Mouse (Mus musculus): ENCODE measurements at regions not wholly inside any gene's neighbourhood (a gene's known extent, or its start where the extent isn't known, plus 50 kb on each side); places are given as distances from the start of the nearest gene placed in this dataset.
"Not testable (repeated sequence)": the region's sequence is repeated elsewhere in the genome, so short reads cannot be mapped to it uniquely, and the experiment has no call there.

- peak overlapping the region; percentile 96 for H3K27ac ChIP-seq (ENCODE audit: low read length)
- H3K9me3 ChIP-seq (ENCODE audit: low read length) = no peaks in the 10 kb centered on the region
- peaks cover 25% of the 10 kb centered on the region for H3K4me1 ChIP-seq (ENCODE audit: insufficient read depth, low read length)
- peak overlapping the region; percentile 44 for H3K4me3 ChIP-seq (ENCODE audit: low read length)
- ATAC-seq (ENCODE audit: low FRiP score, low TSS enrichment) = peak; percentile 66
- 42% methylated on average over 12 of the region's 12 CpGs for WGBS
- H3K36me3 ChIP-seq (ENCODE audit: insufficient read depth, low read length) = no peaks in the 10 kb centered on the region
- H3K9ac ChIP-seq (replicated peaks; ENCODE audit: low read length) = peak overlapping the region; percentile 74
- H3K4me2 ChIP-seq (replicated peaks; ENCODE audit: low read depth, low read length) = peak overlapping the region; percentile 75
- H3K27me3 ChIP-seq (ENCODE audit: insufficient read depth, low read length) = no peaks in the 10 kb centered on the region
Observed at GRCm38 (mm10) chr9:41889568-41890272, 234.4 kb downstream of the Sorl1 start.

GRCm38 (mm10) chr9:41888616-41889150, 235.4 kb downstream of the Sorl1 start:
- ATAC-seq (ENCODE audit: low FRiP score, low TSS enrichment) = no peak
- H3K9ac ChIP-seq (replicated peaks; ENCODE audit: low read length) = no peak overlapping the region
- WGBS = 66% methylated on average over 3 of the region's 3 CpGs
- H3K4me2 ChIP-seq (replicated peaks; ENCODE audit: low read depth, low read length) = no peak overlapping the region
- no peaks in the 10 kb centered on the region for H3K9me3 ChIP-seq (ENCODE audit: low read length)
- peaks cover 25% of the 10 kb centered on the region for H3K4me1 ChIP-seq (ENCODE audit: insufficient read depth, low read length)
- no peaks in the 10 kb centered on the region for H3K36me3 ChIP-seq (ENCODE audit: insufficient read depth, low read length)
- no peaks in the 10 kb centered on the region for H3K27me3 ChIP-seq (ENCODE audit: insufficient read depth, low read length)
- H3K4me3 ChIP-seq (ENCODE audit: low read length) = no peak overlapping the region
- peak overlapping the region; percentile 54 for H3K27ac ChIP-seq (ENCODE audit: low read length)

GRCm38 (mm10) chr9:41886456-41886855, 237.6 kb downstream of the Sorl1 start:
- H3K27me3 ChIP-seq (ENCODE audit: insufficient read depth, low read length); ATAC-seq (ENCODE audit: low FRiP score, low TSS enrichment); H3K4me3 ChIP-seq (ENCODE audit: low read length); H3K9me3 ChIP-seq (ENCODE audit: low read length); H3K9ac ChIP-seq (replicated peaks; ENCODE audit: low read length); H3K36me3 ChIP-seq (ENCODE audit: insufficient read depth, low read length); H3K27ac ChIP-seq (ENCODE audit: low read length); H3K4me2 ChIP-seq (replicated peaks; ENCODE audit: low read depth, low read length): not testable (repeated sequence)
- 89% methylated on average over 13 of the region's 13 CpGs for WGBS
- H3K4me1 ChIP-seq (ENCODE audit: insufficient read depth, low read length) = peaks cover 23% of the 10 kb centered on the region

GRCm38 (mm10) chr9:41880457-41880856, 243.6 kb downstream of the Sorl1 start:
- H3K9me3 ChIP-seq (ENCODE audit: low read length) = no peaks in the 10 kb centered on the region
- peaks cover 23% of the 10 kb centered on the region for H3K4me1 ChIP-seq (ENCODE audit: insufficient read depth, low read length)
- no peaks in the 10 kb centered on the region for H3K27me3 ChIP-seq (ENCODE audit: insufficient read depth, low read length)
- no peak for ATAC-seq (ENCODE audit: low FRiP score, low TSS enrichment)
- no peak overlapping the region for H3K4me2 ChIP-seq (replicated peaks; ENCODE audit: low read depth, low read length)
- no peak overlapping the region for H3K9ac ChIP-seq (replicated peaks; ENCODE audit: low read length)
- H3K27ac ChIP-seq (ENCODE audit: low read length) = no peak overlapping the region
- H3K36me3 ChIP-seq (ENCODE audit: insufficient read depth, low read length) = no peaks in the 10 kb centered on the region
- WGBS = 77% methylated on average over 3 of the region's 3 CpGs
- no peak overlapping the region for H3K4me3 ChIP-seq (ENCODE audit: low read length)

- H3K36me3 ChIP-seq (ENCODE audit: insufficient read depth, low read length) = no peaks in the 10 kb centered on the region
- no peak overlapping the region for H3K4me3 ChIP-seq (ENCODE audit: low read length)
- no peak overlapping the region for H3K4me2 ChIP-seq (replicated peaks; ENCODE audit: low read depth, low read length)
- H3K4me1 ChIP-seq (ENCODE audit: insufficient read depth, low read length) = peaks cover 23% of the 10 kb centered on the region
- WGBS = 58% methylated on average over 1 of the region's 1 CpGs
- H3K9me3 ChIP-seq (ENCODE audit: low read length) = no peaks in the 10 kb centered on the region
- no peaks in the 10 kb centered on the region for H3K27me3 ChIP-seq (ENCODE audit: insufficient read depth, low read length)
- H3K27ac ChIP-seq (ENCODE audit: low read length) = peak overlapping the region; percentile 13; the same call in 1 of the 2 replicates
- H3K9ac ChIP-seq (replicated peaks; ENCODE audit: low read length) = no peak overlapping the region
- peak; percentile 78 for ATAC-seq (ENCODE audit: low FRiP score, low TSS enrichment)
Observed at GRCm38 (mm10) chr9:41879080-41879479, 245.0 kb downstream of the Sorl1 start.

GRCm38 (mm10) chr9:41861136-41861535, 263.0 kb downstream of the Sorl1 start:
- ATAC-seq (ENCODE audit: low FRiP score, low TSS enrichment) = no peak
- Histone ChIP-seq H3K4me3 (ENCODE audit: low read length) (no peak overlapping the region), H3K9ac (replicated peaks; ENCODE audit: low read length) (no peak overlapping the region; the same call in 1 of the 2 replicates), H3K4me1 (ENCODE audit: insufficient read depth, low read length) (peaks cover 22% of the 10 kb centered on the region), H3K4me2 (replicated peaks; ENCODE audit: low read depth, low read length) (peak overlapping the region; percentile 31; the same call in 1 of the 2 replicates), H3K27ac (ENCODE audit: low read length) (peak overlapping the region; percentile 70), H3K27me3 (ENCODE audit: insufficient read depth, low read length) (no peaks in the 10 kb centered on the region), H3K9me3 (ENCODE audit: low read length) (no peaks in the 10 kb centered on the region), H3K36me3 (ENCODE audit: insufficient read depth, low read length) (no peaks in the 10 kb centered on the region)
- WGBS = 46% methylated on average over 5 of the region's 5 CpGs

GRCm38 (mm10) chr9:41860681-41861080, 263.4 kb downstream of the Sorl1 start:
- Histone ChIP-seq H3K4me3 (ENCODE audit: low read length) (no peak overlapping the region), H3K36me3 (ENCODE audit: insufficient read depth, low read length) (no peaks in the 10 kb centered on the region), H3K9me3 (ENCODE audit: low read length) (no peaks in the 10 kb centered on the region), H3K4me1 (ENCODE audit: insufficient read depth, low read length) (peaks cover 22% of the 10 kb centered on the region), H3K4me2 (replicated peaks; ENCODE audit: low read depth, low read length) (peak overlapping the region; percentile 31), H3K27me3 (ENCODE audit: insufficient read depth, low read length) (no peaks in the 10 kb centered on the region), H3K9ac (replicated peaks; ENCODE audit: low read length) (no peak overlapping the region), H3K27ac (ENCODE audit: low read length) (peak overlapping the region; percentile 70)
- 0% methylated on average over 4 of the region's 4 CpGs for WGBS
- peak; percentile 92 for ATAC-seq (ENCODE audit: low FRiP score, low TSS enrichment)

- H3K36me3 ChIP-seq (ENCODE audit: insufficient read depth, low read length) = no peaks in the 10 kb centered on the region
- H3K9me3 ChIP-seq (ENCODE audit: low read length) = no peaks in the 10 kb centered on the region
- ATAC-seq (ENCODE audit: low FRiP score, low TSS enrichment) = no peak
- peaks cover 22% of the 10 kb centered on the region for H3K4me1 ChIP-seq (ENCODE audit: insufficient read depth, low read length)
- no peaks in the 10 kb centered on the region for H3K27me3 ChIP-seq (ENCODE audit: insufficient read depth, low read length)
- H3K27ac ChIP-seq (ENCODE audit: low read length) = peak overlapping the region; percentile 70
- H3K4me2 ChIP-seq (replicated peaks; ENCODE audit: low read depth, low read length) = no peak overlapping the region
- 69% methylated on average over 3 of the region's 3 CpGs for WGBS
- 0 out of 2 replicates have a peak overlapping the region, but pooled peaks have one; percentile 1 for H3K9ac ChIP-seq (replicated peaks; ENCODE audit: low read length)
- no peak overlapping the region for H3K4me3 ChIP-seq (ENCODE audit: low read length)
Observed at GRCm38 (mm10) chr9:41859780-41860179, 264.3 kb downstream of the Sorl1 start.

- H3K36me3 ChIP-seq (ENCODE audit: insufficient read depth, low read length) = no peaks in the 10 kb centered on the region
- WGBS = 69% methylated on average over 1 of the region's 1 CpGs
- no peak for ATAC-seq (ENCODE audit: low FRiP score, low TSS enrichment)
- H3K4me2 ChIP-seq (replicated peaks; ENCODE audit: low read depth, low read length) = no peak overlapping the region
- no peaks in the 10 kb centered on the region; the same call in 1 of the 2 replicates for H3K9me3 ChIP-seq (ENCODE audit: low read length)
- H3K4me1 ChIP-seq (ENCODE audit: insufficient read depth, low read length) = no peaks in the 10 kb centered on the region
- H3K9ac ChIP-seq (replicated peaks; ENCODE audit: low read length) = no peak overlapping the region
- H3K27me3 ChIP-seq (ENCODE audit: insufficient read depth, low read length) = no peaks in the 10 kb centered on the region
- H3K27ac ChIP-seq (ENCODE audit: low read length) = no peak overlapping the region
- H3K4me3 ChIP-seq (ENCODE audit: low read length) = no peak overlapping the region
Observed at GRCm38 (mm10) chr9:41852099-41852498, 272.0 kb downstream of the Sorl1 start.

GRCm38 (mm10) chr9:41849628-41850326, 274.3 kb downstream of the Sorl1 start:
- H3K4me3 ChIP-seq (ENCODE audit: low read length) = no peak overlapping the region
- no peak overlapping the region for H3K27ac ChIP-seq (ENCODE audit: low read length)
- no peaks in the 10 kb centered on the region; the same call in 1 of the 2 replicates for H3K9me3 ChIP-seq (ENCODE audit: low read length)
- no peak for ATAC-seq (ENCODE audit: low FRiP score, low TSS enrichment)
- H3K4me2 ChIP-seq (replicated peaks; ENCODE audit: low read depth, low read length) = no peak overlapping the region
- H3K27me3 ChIP-seq (ENCODE audit: insufficient read depth, low read length) = no peaks in the 10 kb centered on the region
- H3K9ac ChIP-seq (replicated peaks; ENCODE audit: low read length) = no peak overlapping the region
- no peaks in the 10 kb centered on the region for H3K4me1 ChIP-seq (ENCODE audit: insufficient read depth, low read length)
- no peaks in the 10 kb centered on the region for H3K36me3 ChIP-seq (ENCODE audit: insufficient read depth, low read length)
- 78% methylated on average over 4 of the region's 4 CpGs for WGBS

Measured in kidney, embryonic 16.5 days (tissue).